Mouse (Mus musculus): Measurements from ENCODE around the gene Spata32.

- TF ChIP-seq CTCF (IDR thresholded peaks at IDR 0.05; ENCODE audit: borderline replicate concordance, insufficient read depth, low read length): no peak
- no peak for TF ChIP-seq POLR2A (IDR thresholded peaks at IDR 0.05; ENCODE audit: low read depth, low read length)
These were observed 4.5 kb downstream of the Spata32 start for GRCm38 (mm10) chr11:103213712-103214111.

All from embryonic fibroblast, embryonic 13.5 days (primary cell).